Mouse (Mus musculus): ENCODE measurements around the gene Pou2af1. TPM values are rescaled to one million over a fixed set of nuclear protein-coding genes. Genes with fewer than 3 reads are reported as not detected.

The Pou2af1 gene
- 0.09 and 0.11 TPM in 2 replicates for polyA plus RNA-seq (2014; fragmentation: Nextera tagmentation; extraction: Ambion mirVana)

DNA sequence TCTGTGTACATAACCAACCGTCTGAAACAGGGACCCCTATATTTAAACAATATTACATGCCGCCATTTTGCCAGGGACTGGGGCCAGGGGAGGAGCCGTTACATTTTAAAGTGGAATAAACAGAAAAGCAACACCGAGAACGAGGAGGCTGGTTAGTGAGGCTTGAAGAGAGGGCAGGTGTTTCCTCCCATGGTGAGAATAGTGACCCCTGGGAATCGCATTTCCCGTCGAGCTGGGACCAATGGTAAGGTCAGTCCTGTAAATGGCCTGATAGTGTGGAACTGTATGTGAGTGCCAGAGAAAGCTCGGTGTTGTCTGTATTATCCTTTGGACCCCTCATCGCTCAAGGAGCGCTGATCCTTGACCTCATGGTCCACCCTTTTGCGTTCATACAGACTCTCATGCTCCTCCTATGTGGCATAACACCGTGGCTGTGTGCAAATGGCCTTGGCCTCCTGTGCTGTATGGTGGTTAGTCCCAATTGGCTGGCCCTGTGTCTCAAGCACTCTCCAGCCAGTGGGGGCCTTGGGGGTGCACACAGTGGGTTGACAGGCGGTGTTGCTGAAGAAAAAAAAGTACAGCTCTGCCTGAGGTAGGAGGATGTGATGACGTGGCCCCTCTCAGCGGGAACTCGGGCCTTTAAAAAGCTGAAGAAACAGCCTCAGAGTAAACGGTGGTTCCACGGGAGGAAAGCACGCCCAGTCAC is at the start of gene Pou2af1:
Gene Pou2af1 (plus strand): TSS at position 686 of the 706 bp plus-strand sequence.
- Histone ChIP-seq H3K27ac (ENCODE audit: low read depth, low read length) (no peak within 1 kb of the TSS), H3K9ac (ENCODE audit: low read length) (no peak within 1 kb of the TSS), H3K4me1 (ENCODE audit: control insufficient read depth, insufficient read depth, low read length) (no peaks in the 10 kb centered on the region), H3K36me3 (ENCODE audit: control insufficient read depth, insufficient read depth, low read length) (no peaks in the 10 kb centered on the region), H3K9me3 (replicated peaks; ENCODE audit: control insufficient read depth, low read length) (no peaks in the 10 kb centered on the region), H3K4me2 (ENCODE audit: low read length) (no peak within 1 kb of the TSS), H3K4me3 (ENCODE audit: low read depth, low read length) (no peak within 1 kb of the TSS), H3K27me3 (replicated peaks; ENCODE audit: control insufficient read depth, insufficient read depth, low read length) (no peaks in the 10 kb centered on the region)
- WGBS = 86% methylated on average over 20 of the region's 20 CpGs
- ATAC-seq (no peak), DNase-seq (ENCODE audit: low spot score) (no peak)

GRCm38 (mm10) chr9:51163989-51164388 is 49.5 kb upstream of the Pou2af1 start:
- Histone ChIP-seq H3K4me3 (ENCODE audit: low read depth, low read length) (no peak overlapping the region), H3K27ac (ENCODE audit: low read depth, low read length) (no peak overlapping the region), H3K27me3 (replicated peaks; ENCODE audit: control insufficient read depth, insufficient read depth, low read length) (no peaks in the 10 kb centered on the region), H3K4me2 (ENCODE audit: low read length) (no peak overlapping the region), H3K9ac (ENCODE audit: low read length) (no peak overlapping the region), H3K36me3 (ENCODE audit: control insufficient read depth, insufficient read depth, low read length) (no peaks in the 10 kb centered on the region), H3K9me3 (replicated peaks; ENCODE audit: control insufficient read depth, low read length) (no peaks in the 10 kb centered on the region), H3K4me1 (ENCODE audit: control insufficient read depth, insufficient read depth, low read length) (no peaks in the 10 kb centered on the region)
- ATAC-seq = no peak
- DNase-seq (ENCODE audit: low spot score) = no peak
- WGBS = 85% methylated on average over 5 of the region's 5 CpGs

DNA sequence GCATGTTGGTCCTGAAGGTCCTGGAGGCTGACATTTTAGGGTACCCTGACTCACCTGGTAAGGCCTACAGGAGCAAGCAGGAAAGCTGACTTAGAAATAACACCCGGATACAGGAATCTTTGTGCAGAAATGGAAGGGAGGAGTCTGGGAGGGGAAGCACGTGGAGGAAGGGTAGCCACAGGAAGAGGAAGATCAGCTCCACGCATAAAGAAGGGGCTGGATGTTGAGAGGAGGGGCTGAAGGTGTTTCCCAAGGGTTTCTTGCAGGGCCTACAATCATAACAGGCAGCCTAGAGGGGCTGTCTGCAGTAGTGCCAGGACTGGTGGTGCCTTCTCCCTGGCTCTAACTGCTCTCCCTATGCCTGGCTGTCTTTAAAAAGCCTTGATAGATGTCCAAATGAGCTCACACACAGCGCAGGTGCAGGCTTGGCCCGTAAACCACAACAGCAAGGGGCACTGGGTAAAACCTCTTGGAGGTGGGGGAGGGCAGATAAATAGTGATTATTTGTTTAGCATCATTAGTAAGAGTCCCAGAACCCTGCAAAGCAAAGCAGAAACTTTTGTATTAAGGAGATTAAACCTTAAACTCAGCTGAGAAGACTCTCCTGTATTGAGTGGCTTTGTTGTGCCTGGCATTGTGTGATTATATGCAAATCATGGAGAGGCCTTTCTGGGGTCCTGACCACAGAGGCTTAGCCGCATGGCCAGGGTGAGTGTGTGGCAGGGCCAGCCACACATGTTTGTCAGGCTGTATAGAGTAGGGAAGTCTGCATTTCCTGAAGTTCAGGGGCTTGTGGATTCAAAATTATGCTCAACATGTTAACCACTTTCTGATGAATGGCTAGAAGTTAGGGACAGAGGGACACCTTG is 48.0 kb upstream of the Pou2af1 start, which contains the start of gene Gm32742:
Gene Gm32742 (minus strand): TSS at position 206 of the 869 bp plus-strand sequence.
- no peaks in the 10 kb centered on the region for H3K4me1 ChIP-seq (ENCODE audit: control insufficient read depth, insufficient read depth, low read length)
- no peak for ATAC-seq
- no peak within 1 kb of the TSS for H3K27ac ChIP-seq (ENCODE audit: low read depth, low read length)
- H3K4me2 ChIP-seq (ENCODE audit: low read length) = no peak within 1 kb of the TSS
- H3K36me3 ChIP-seq (ENCODE audit: control insufficient read depth, insufficient read depth, low read length) = no peaks in the 10 kb centered on the region
- no peak within 1 kb of the TSS for H3K4me3 ChIP-seq (ENCODE audit: low read depth, low read length)
- peak; percentile 25 for DNase-seq (ENCODE audit: low spot score)
- H3K9me3 ChIP-seq (replicated peaks; ENCODE audit: control insufficient read depth, low read length) = no peaks in the 10 kb centered on the region
- H3K27me3 ChIP-seq (replicated peaks; ENCODE audit: control insufficient read depth, insufficient read depth, low read length) = no peaks in the 10 kb centered on the region
- 40% methylated on average over 6 of the region's 6 CpGs for WGBS
- H3K9ac ChIP-seq (ENCODE audit: low read length) = no peak within 1 kb of the TSS

DNA sequence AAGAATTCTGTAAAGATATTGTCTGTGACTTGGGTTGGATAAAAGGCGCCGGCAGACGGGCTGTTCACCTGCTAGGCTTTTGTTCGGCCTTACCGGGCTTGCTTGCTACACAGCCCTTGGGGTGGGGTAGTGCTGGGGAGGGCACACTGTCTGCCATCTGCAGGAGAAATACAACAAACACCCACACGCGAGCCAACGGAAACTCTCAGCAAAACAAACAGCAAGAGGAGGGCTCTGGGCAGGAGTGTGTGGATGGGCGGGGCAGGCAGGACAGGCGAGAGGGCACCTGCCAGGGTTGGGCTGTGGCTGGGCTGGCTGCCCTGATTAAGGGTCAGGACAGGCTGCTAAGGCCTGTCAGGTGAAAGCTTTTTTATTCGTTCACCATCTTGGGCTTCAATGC is 45.6 kb upstream of the Pou2af1 start:
- ATAC-seq (no peak), DNase-seq (ENCODE audit: low spot score) (no peak)
- H3K4me3 ChIP-seq (ENCODE audit: low read depth, low read length) = no peak overlapping the region
- no peak overlapping the region for H3K27ac ChIP-seq (ENCODE audit: low read depth, low read length)
- WGBS = 51% methylated on average over 11 of the region's 11 CpGs
- no peak overlapping the region for H3K4me2 ChIP-seq (ENCODE audit: low read length)
- H3K36me3 ChIP-seq (ENCODE audit: control insufficient read depth, insufficient read depth, low read length) = no peaks in the 10 kb centered on the region
- H3K27me3 ChIP-seq (replicated peaks; ENCODE audit: control insufficient read depth, insufficient read depth, low read length) = no peaks in the 10 kb centered on the region
- no peaks in the 10 kb centered on the region for H3K4me1 ChIP-seq (ENCODE audit: control insufficient read depth, insufficient read depth, low read length)
- 0 out of 2 replicates have a peak overlapping the region, but pooled peaks have one; percentile 8 for H3K9ac ChIP-seq (ENCODE audit: low read length)
- no peaks in the 10 kb centered on the region for H3K9me3 ChIP-seq (replicated peaks; ENCODE audit: control insufficient read depth, low read length)

DNA sequence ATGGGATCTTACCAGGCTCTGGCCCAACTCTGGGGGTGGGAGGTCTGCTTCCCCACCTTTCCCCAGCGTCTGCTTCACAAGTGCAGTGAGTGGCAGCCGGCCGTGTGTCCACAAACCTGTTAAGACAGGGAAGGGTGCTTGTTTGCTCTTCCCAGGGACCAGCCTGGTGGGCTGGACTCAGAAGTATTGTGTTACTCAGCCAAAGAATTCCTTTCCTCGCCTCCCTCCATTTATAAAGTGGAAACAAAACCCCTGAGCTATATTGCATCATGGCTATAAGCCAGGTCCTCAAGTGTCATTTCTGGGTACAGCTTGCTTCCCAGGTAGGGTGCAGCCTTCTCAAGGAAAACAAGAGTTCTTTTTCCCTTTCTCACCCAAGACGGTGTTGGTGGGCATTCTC is 44.8 kb upstream of the Pou2af1 start:
- H3K9me3 ChIP-seq (replicated peaks; ENCODE audit: control insufficient read depth, low read length) = no peaks in the 10 kb centered on the region
- no peak overlapping the region for H3K27ac ChIP-seq (ENCODE audit: low read depth, low read length)
- 73% methylated on average over 5 of the region's 5 CpGs for WGBS
- no peak overlapping the region for H3K4me3 ChIP-seq (ENCODE audit: low read depth, low read length)
- ATAC-seq (no peak), DNase-seq (ENCODE audit: low spot score) (no peak)
- H3K4me1 ChIP-seq (ENCODE audit: control insufficient read depth, insufficient read depth, low read length) = no peaks in the 10 kb centered on the region
- H3K36me3 ChIP-seq (ENCODE audit: control insufficient read depth, insufficient read depth, low read length) = no peaks in the 10 kb centered on the region
- no peaks in the 10 kb centered on the region for H3K27me3 ChIP-seq (replicated peaks; ENCODE audit: control insufficient read depth, insufficient read depth, low read length)
- no peak overlapping the region for H3K4me2 ChIP-seq (ENCODE audit: low read length)
- no peak overlapping the region for H3K9ac ChIP-seq (ENCODE audit: low read length)

GRCm38 (mm10) chr9:51169133-51169532 is 44.4 kb upstream of the Pou2af1 start:
- ATAC-seq = no peak
- H3K4me3 ChIP-seq (ENCODE audit: low read depth, low read length) = no peak overlapping the region
- 94% methylated on average over 7 of the region's 7 CpGs for WGBS
- H3K27ac ChIP-seq (ENCODE audit: low read depth, low read length) = no peak overlapping the region
- H3K4me1 ChIP-seq (ENCODE audit: control insufficient read depth, insufficient read depth, low read length) = no peaks in the 10 kb centered on the region
- no peak overlapping the region for H3K9ac ChIP-seq (ENCODE audit: low read length)
- DNase-seq (ENCODE audit: low spot score) = no peak
- no peaks in the 10 kb centered on the region for H3K27me3 ChIP-seq (replicated peaks; ENCODE audit: control insufficient read depth, insufficient read depth, low read length)
- H3K9me3 ChIP-seq (replicated peaks; ENCODE audit: control insufficient read depth, low read length) = no peaks in the 10 kb centered on the region
- no peak overlapping the region for H3K4me2 ChIP-seq (ENCODE audit: low read length)
- no peaks in the 10 kb centered on the region for H3K36me3 ChIP-seq (ENCODE audit: control insufficient read depth, insufficient read depth, low read length)

DNA sequence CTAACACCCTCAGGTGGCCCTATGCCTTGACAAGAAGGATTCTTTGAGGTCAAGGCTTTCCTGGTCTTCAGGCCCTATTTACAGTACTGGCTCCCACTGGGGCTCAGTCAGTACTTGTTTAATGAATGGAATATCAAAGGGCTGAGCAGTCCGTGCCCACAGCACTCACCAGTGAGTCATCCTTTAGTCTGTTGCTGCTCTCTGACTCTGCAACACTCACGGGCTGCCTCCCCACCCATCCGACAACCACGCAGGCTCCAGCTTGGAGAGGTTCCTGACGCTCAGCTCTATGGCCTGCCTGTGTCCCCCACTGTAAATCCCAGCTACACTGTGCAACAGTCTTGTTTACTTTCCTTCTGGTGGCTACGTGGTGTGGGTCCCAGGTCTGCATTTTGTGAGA is 43.2 kb upstream of the Pou2af1 start:
- Histone ChIP-seq H3K27me3 (replicated peaks; ENCODE audit: control insufficient read depth, insufficient read depth, low read length) (no peaks in the 10 kb centered on the region), H3K9me3 (replicated peaks; ENCODE audit: control insufficient read depth, low read length) (no peaks in the 10 kb centered on the region), H3K9ac (ENCODE audit: low read length) (no peak overlapping the region), H3K36me3 (ENCODE audit: control insufficient read depth, insufficient read depth, low read length) (no peaks in the 10 kb centered on the region), H3K27ac (ENCODE audit: low read depth, low read length) (no peak overlapping the region), H3K4me2 (ENCODE audit: low read length) (no peak overlapping the region), H3K4me3 (ENCODE audit: low read depth, low read length) (no peak overlapping the region), H3K4me1 (ENCODE audit: control insufficient read depth, insufficient read depth, low read length) (no peaks in the 10 kb centered on the region)
- ATAC-seq (no peak), DNase-seq (ENCODE audit: low spot score) (no peak)
- 81% methylated on average over 6 of the region's 6 CpGs for WGBS

DNA sequence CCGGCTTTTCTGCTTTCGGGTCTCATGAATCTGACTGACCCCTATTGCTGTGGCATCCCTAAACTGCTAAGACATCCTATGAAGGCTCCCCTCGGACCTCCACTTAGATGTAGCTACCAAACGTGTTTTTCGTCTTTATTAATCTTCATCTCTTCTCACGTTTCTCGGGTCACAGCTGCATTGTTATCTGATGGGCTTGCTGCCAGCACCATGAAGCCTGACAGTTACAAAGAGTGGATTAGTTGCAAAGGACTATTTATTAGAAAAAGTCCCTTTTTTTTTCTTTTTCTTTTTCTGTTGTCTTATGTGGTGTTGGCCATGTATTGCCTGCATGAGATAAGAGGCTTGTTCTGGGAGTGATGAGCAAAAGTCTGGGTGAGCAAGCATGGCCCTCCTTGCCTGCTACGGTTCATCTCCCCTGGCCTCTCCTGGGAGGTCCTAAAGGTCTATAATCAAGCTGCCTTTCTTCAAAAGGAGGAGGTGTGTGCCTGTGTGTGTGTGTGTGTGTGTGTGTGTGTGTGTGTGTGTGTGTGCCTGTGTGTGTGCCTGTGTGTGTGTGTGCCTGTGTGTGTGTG is 38.5 kb upstream of the Pou2af1 start:
- Histone ChIP-seq H3K36me3 (ENCODE audit: control insufficient read depth, insufficient read depth, low read length) (no peaks in the 10 kb centered on the region), H3K4me1 (ENCODE audit: control insufficient read depth, insufficient read depth, low read length) (no peaks in the 10 kb centered on the region), H3K4me3 (ENCODE audit: low read depth, low read length) (no peak overlapping the region), H3K4me2 (ENCODE audit: low read length) (no peak overlapping the region), H3K27ac (ENCODE audit: low read depth, low read length) (no peak overlapping the region), H3K27me3 (replicated peaks; ENCODE audit: control insufficient read depth, insufficient read depth, low read length) (no peaks in the 10 kb centered on the region), H3K9me3 (replicated peaks; ENCODE audit: control insufficient read depth, low read length) (no peaks in the 10 kb centered on the region), H3K9ac (ENCODE audit: low read length) (no peak overlapping the region)
- ATAC-seq (no peak), DNase-seq (ENCODE audit: low spot score) (no peak)
- WGBS = 52% methylated on average over 8 of the region's 8 CpGs

Measured in forebrain, embryonic 14.5 days (tissue).